Mouse (Mus musculus) myocyte (in vitro differentiated cells): ENCODE data around the gene Pnpla2. TPM values are rescaled to one million over a fixed set of nuclear protein-coding genes. Genes with fewer than 3 reads are reported as not detected.

Experiments used
- H3K27me3 ChIP-seq: one replicate; pipeline ENCODE4 v1.6.1; 2011; ENCODE audit not compliant: control insufficient read depth, insufficient read depth, insufficient read length
- H3K36me3 ChIP-seq: one replicate; pipeline ENCODE4 v1.6.1; 2011; ENCODE audit not compliant: control insufficient read depth, insufficient read depth
- H3K4me2 ChIP-seq: one replicate; pipeline ENCODE4 v1.6.1; 2011; ENCODE audit warnings: low read depth, control low read depth
- H3K4me3 ChIP-seq: one replicate; pipeline ENCODE4 v1.5.1; 2011; ENCODE audit warnings: mild to moderate bottlenecking, control low read depth, moderate library complexity
- H3K79me2 ChIP-seq: one replicate; pipeline ENCODE4 v1.6.1; 2011; ENCODE audit not compliant: control insufficient read depth, insufficient read depth
- H3ac ChIP-seq: one replicate; pipeline ENCODE4 v1.6.1; 2011; ENCODE audit not compliant: control insufficient read depth, insufficient read length
- CEBPB ChIP-seq: IDR thresholded peaks from 2 replicates; pipeline ENCODE4 v1.6.1; 2011; ENCODE audit warnings: mild to moderate bottlenecking, moderate library complexity; ENCODE audit not compliant: poor library complexity, insufficient read depth, severe bottlenecking
- E2F4 ChIP-seq: IDR thresholded peaks from one replicate; pipeline ENCODE4 v1.6.1; 2011; ENCODE audit warnings: mild to moderate bottlenecking, control low read depth, moderate library complexity; ENCODE audit not compliant: insufficient read depth
- MAX ChIP-seq: IDR thresholded peaks from one replicate; pipeline ENCODE4 v1.6.1; 2011; ENCODE audit warnings: low read depth, mild to moderate bottlenecking, control low read depth
- MYOD1 ChIP-seq, 3 experiments: IDR thresholded peaks; one replicate each; pipeline ENCODE4 v1.6.1; 2011; ENCODE audit warnings: control low read depth in 2 of 3, low read depth in 2 of 3, mild to moderate bottlenecking in 2 of 3, moderate library complexity in 1 of 3; ENCODE audit not compliant: insufficient read length in 2 of 3, control insufficient read depth in 1 of 3
- MYOG ChIP-seq, 3 experiments: IDR thresholded peaks; one replicate each; pipeline ENCODE4 v1.6.1; 2011; ENCODE audit warnings: control low read depth in 2 of 3, low read depth in 2 of 3, mild to moderate bottlenecking in 2 of 3; ENCODE audit not compliant: insufficient read length in 2 of 3, control insufficient read depth in 1 of 3, insufficient read depth in 1 of 3
- POLR2A ChIP-seq: IDR thresholded peaks from one replicate; pipeline ENCODE4 v1.6.1; 2011; ENCODE audit warnings: low read depth, mild to moderate bottlenecking, control low read depth, moderate library complexity; ENCODE audit not compliant: insufficient read length
- POLR2AphosphoS2 ChIP-seq: IDR thresholded peaks from one replicate; pipeline ENCODE4 v1.6.1; 2011; ENCODE audit warnings: low read depth, control low read depth; ENCODE audit not compliant: insufficient read length
- REST ChIP-seq: IDR thresholded peaks from one replicate; pipeline ENCODE4 v1.6.1; 2011; ENCODE audit warnings: mild to moderate bottlenecking, control low read depth, moderate library complexity; ENCODE audit not compliant: insufficient read depth, insufficient read length
- SRF ChIP-seq: IDR thresholded peaks from one replicate; pipeline ENCODE4 v1.6.1; 2011; ENCODE audit warnings: low read depth; ENCODE audit not compliant: control insufficient read depth, insufficient read length
- TCF12 ChIP-seq: IDR thresholded peaks from one replicate; pipeline ENCODE4 v1.6.1; 2011; ENCODE audit warnings: mild to moderate bottlenecking, control low read depth; ENCODE audit not compliant: poor library complexity, insufficient read depth, severe bottlenecking
- TCF3 ChIP-seq: IDR thresholded peaks from one replicate; pipeline ENCODE4 v1.6.1; 2011; ENCODE audit warnings: low read depth, control low read depth; ENCODE audit not compliant: insufficient read length
- USF1 ChIP-seq: IDR thresholded peaks from one replicate; pipeline ENCODE4 v1.6.1; 2011; ENCODE audit warnings: low read depth, mild to moderate bottlenecking, control low read depth, moderate library complexity
- polyA plus RNA-seq: library from polyadenylated mRNA; unstranded; fragments of >200 nt; fragmentation: generic; extraction: Trizol; gene quantifications from one replicate; pipeline ENCODE4 v1.2.1, GENCODE M21; 2012; ENCODE audit warnings: missing spikeins

Gene Pnpla2
- polyA plus RNA-seq, 1 experiment = 50.5 TPM

GRCm38 (mm10) chr7:141476981-141477370 lies 22.0 kb downstream of the Pnpla2 start:
- Histone ChIP-seq H3ac (peak overlapping the region; percentile 72), H3K36me3 (peaks cover 9% of the 10 kb centered on the region), H3K4me2 (peak overlapping the region; percentile 95), H3K27me3 (no peaks in the 10 kb centered on the region), H3K4me3 (peak overlapping the region; percentile 80), H3K79me2 (peaks cover 67% of the 10 kb centered on the region)
- TF ChIP-seq POLR2AphosphoS2 (peak; percentile 15), REST (no peak)

DNA sequence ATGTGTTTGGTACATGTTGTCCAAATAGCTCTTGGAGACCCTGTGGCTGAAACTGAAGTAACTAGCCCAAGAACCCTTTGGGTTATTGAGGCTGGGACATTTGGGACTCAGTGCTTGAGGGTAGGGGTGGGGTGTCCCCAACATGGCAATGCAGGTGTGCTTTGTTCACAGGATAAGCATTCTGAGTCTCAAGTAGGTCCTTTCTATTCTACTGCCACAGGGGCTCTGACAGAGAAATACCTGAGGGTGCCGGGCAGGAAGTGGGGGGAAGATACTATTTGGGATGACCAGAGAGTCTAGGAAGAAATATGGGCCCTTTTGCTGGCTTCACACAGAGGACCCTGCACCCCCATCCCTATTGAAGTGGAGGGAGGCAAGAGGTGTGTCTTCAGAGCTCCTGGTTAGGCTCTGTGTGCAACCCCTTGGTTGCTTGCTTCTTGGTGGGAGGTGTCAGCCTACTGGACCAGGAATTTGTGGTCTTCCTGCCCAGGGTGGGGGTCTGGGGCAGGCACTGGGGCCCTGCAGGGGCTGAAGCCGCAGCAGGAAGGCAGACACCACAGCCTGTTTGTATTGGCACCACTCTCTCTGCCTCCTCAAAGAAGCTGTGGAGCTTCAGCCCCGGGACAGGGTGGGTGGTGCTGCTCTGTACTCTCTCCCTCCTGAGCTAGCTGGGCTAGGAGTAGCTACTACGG lies 22.7 kb downstream of the Pnpla2 start:
- Histone ChIP-seq H3K27me3 (no peaks in the 10 kb centered on the region), H3K4me2 (peak overlapping the region; percentile 95), H3K4me3 (peak overlapping the region; percentile 80), H3K79me2 (peaks cover 60% of the 10 kb centered on the region), H3K36me3 (peaks cover 2% of the 10 kb centered on the region), H3ac (no peak overlapping the region)
- TF ChIP-seq POLR2A (no peak), POLR2AphosphoS2 (peak; percentile 50), MYOG (IDR thresholded peaks at IDR 0.05; ENCODE audit: control insufficient read depth in 1 of 3, insufficient read depth in 1 of 3, insufficient read length in 2 of 3, low read depth in 2 of 3) (no peak), SRF (no peak)

- H3K4me3 ChIP-seq = no peak overlapping the region
- no peaks in the 10 kb centered on the region for H3K27me3 ChIP-seq
- H3K79me2 ChIP-seq = peaks cover 56% of the 10 kb centered on the region
- peak overlapping the region; percentile 95 for H3K4me2 ChIP-seq
- H3ac ChIP-seq = no peak overlapping the region
- no peak for TF ChIP-seq CEBPB
- TF ChIP-seq TCF12 = no peak
- no peak for TF ChIP-seq REST
- TF ChIP-seq E2F4 = no peak
- no peak for TF ChIP-seq MYOG (IDR thresholded peaks at IDR 0.05; ENCODE audit: control insufficient read depth in 1 of 3, insufficient read depth in 1 of 3, insufficient read length in 2 of 3, low read depth in 2 of 3)
- TF ChIP-seq SRF = no peak
- TF ChIP-seq POLR2AphosphoS2 = no peak
- TF ChIP-seq TCF3 = no peak
- no peak for TF ChIP-seq USF1
- no peak for TF ChIP-seq MYOD1 (IDR thresholded peaks at IDR 0.05; ENCODE audit: control insufficient read depth in 1 of 3, insufficient read length in 2 of 3, low read depth in 2 of 3)
- TF ChIP-seq POLR2A = no peak
- TF ChIP-seq MAX = no peak
- no peaks in the 10 kb centered on the region for H3K36me3 ChIP-seq
Measured at GRCm38 (mm10) chr7:141478270-141478748, 23.3 kb downstream of the Pnpla2 start.

- peaks cover 44% of the 10 kb centered on the region for H3K79me2 ChIP-seq
- TF ChIP-seq MYOD1 (IDR thresholded peaks at IDR 0.05; ENCODE audit: control insufficient read depth in 1 of 3, insufficient read length in 2 of 3, low read depth in 2 of 3) = no peak
- TF ChIP-seq MAX = no peak
- TF ChIP-seq MYOG (IDR thresholded peaks at IDR 0.05; ENCODE audit: control insufficient read depth in 1 of 3, insufficient read depth in 1 of 3, insufficient read length in 2 of 3, low read depth in 2 of 3) = no peak
- TF ChIP-seq E2F4 = no peak
- no peak for TF ChIP-seq TCF3
- no peak for TF ChIP-seq POLR2AphosphoS2
- no peak for TF ChIP-seq SRF
- no peak for TF ChIP-seq USF1
- no peak for TF ChIP-seq REST
- no peaks in the 10 kb centered on the region for H3K36me3 ChIP-seq
- no peak overlapping the region for H3ac ChIP-seq
- no peak overlapping the region for H3K4me3 ChIP-seq
- H3K27me3 ChIP-seq = no peaks in the 10 kb centered on the region
- no peak overlapping the region for H3K4me2 ChIP-seq
Measured at GRCm38 (mm10) chr7:141480842-141481497, 26.0 kb downstream of the Pnpla2 start.

DNA sequence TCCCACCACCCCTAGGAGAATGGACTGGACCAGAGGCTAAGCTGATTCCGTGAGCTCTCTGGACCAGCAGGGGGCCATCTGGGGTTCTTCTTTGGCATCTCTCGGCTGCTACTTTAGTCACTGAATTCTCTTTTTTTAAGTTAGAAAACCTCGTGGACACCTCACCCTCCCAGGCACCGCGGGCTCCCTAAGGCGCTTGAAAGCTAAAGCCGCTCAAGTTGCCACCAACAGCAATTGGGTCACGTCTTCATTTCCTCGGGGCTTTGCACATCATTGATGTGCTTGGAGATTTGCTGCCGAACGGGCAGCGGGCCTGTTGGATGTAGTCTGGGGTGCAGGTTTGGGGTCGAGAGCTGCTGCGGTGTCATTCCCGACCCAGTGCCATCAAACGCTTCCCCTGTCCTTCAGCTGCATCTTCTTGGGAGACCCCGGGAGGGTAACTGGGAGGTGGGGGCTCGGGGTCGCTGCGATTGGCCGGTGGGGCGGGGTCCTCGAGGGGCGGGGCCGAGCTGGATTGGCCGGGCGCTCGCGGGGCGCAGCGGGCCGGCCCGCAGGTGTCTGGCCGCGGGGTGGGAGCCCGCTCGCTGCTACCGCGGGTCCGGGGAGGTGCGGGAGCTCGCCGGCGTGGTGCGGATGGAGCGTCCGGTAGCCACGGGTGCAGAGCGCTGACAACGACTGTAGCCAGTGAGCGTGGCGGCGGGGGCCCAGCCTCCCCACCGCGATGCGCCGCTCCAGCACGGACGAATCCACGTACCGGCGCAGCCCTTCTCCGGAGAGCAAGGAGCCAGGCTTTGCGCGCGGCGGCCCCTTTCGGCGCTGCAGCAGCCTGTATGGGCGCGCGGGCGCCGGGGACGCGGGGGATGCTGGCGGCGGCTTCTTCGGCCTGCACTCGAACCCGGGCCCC lies 26.8 kb downstream of the Pnpla2 start:
- Histone ChIP-seq H3K79me2 (peaks cover 44% of the 10 kb centered on the region), H3K4me3 (no peak overlapping the region), H3ac (no peak overlapping the region), H3K27me3 (no peaks in the 10 kb centered on the region), H3K4me2 (no peak overlapping the region), H3K36me3 (peaks cover 4% of the 10 kb centered on the region)
- TF ChIP-seq MYOG (IDR thresholded peaks at IDR 0.05; ENCODE audit: control insufficient read depth in 1 of 3, insufficient read depth in 1 of 3, insufficient read length in 2 of 3, low read depth in 2 of 3) (no peak), MYOD1 (IDR thresholded peaks at IDR 0.05; ENCODE audit: control insufficient read depth in 1 of 3, insufficient read length in 2 of 3, low read depth in 2 of 3) (no peak), TCF12 (no peak), TCF3 (no peak), MAX (no peak), CEBPB (no peak), POLR2A (no peak), USF1 (no peak), SRF (no peak), POLR2AphosphoS2 (no peak), E2F4 (no peak), REST (no peak)
